Mouse (Mus musculus) ES-E14 (cell line): Measurements from ENCODE around the gene Zfp322a.

ENCODE experiments used
- CHD2 ChIP-seq: IDR thresholded peaks from 2 replicates; pipeline ENCODE4 v1.6.1; 2014; ENCODE audit warnings: mild to moderate bottlenecking, low read depth, low read length, inconsistent platforms
- HCFC1 ChIP-seq: IDR thresholded peaks from 2 replicates; pipeline ENCODE4 v1.6.1; 2012; ENCODE audit warnings: low read length, inconsistent platforms, borderline replicate concordance; ENCODE audit not compliant: insufficient read depth
- MAFK ChIP-seq: IDR thresholded peaks from 2 replicates; pipeline ENCODE4 v1.6.1; 2014; ENCODE audit warnings: mild to moderate bottlenecking, low read depth, low read length, inconsistent platforms; ENCODE audit not compliant: insufficient read depth
- ZNF384 ChIP-seq: IDR thresholded peaks from 2 replicates; pipeline ENCODE4 v1.6.1; 2012; ENCODE audit warnings: low read depth, low read length, inconsistent platforms

DNA sequence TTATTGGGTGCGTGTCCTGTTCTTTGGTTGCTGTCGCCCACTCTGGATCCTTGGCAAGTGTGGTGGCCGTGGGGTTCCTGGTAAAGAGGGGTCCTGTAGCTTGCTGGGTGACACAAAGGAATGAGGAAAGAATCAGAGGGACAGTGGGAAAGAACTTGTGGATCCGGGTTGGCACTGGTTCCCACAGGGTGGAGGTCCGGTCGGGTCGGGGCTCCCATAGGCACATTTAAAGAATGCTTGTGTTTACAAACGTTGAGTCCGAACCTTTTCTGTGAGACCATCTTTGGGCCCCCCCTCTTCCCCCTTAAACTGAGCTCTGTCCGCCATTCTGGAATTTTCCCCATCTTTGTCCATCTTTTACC, 62.3 kb downstream of the Zfp322a start:
- TF ChIP-seq MAFK (no peak), CHD2 (no peak), ZNF384 (no peak), HCFC1 (no peak)
